Mouse (Mus musculus) small intestine, adult 2 months (tissue): ENCODE results near the gene Ick.

Experiments
- CTCF ChIP-seq: fragments of 200-500 bp; IDR thresholded peaks from 2 replicates; pipeline ENCODE4 v1.5.1; 2012; ENCODE audit warnings: low read depth, mild to moderate bottlenecking, control low read depth, inconsistent platforms, low read length, moderate library complexity, mixed read lengths; ENCODE audit not compliant: insufficient replicate concordance, insufficient read length; ENCODE audit errors: extremely low read depth
- POLR2A ChIP-seq: fragments of 200-500 bp; IDR thresholded peaks from 2 replicates; pipeline ENCODE4 v1.6.1; 2012; ENCODE audit warnings: low read depth, mild to moderate bottlenecking, control low read depth, inconsistent platforms, low read length, moderate library complexity

- TF ChIP-seq CTCF (no peak), POLR2A (no peak)
Observed at GRCm38 (mm10) chr9:78124297-78124696, 15.3 kb downstream of the Ick start.
